Mouse (Mus musculus): Measurements from ENCODE around the gene Lyrm4. TPM values are rescaled to one million over a fixed set of nuclear protein-coding genes. Genes with fewer than 3 reads are reported as not detected.
A peak's percentile ranks its signal among the peaks of the same experiment; 100 is the strongest.

Gene Lyrm4
- total RNA-seq, 2 experiments from 2014 or later: 37.9 to 45.3 TPM

GRCm38 (mm10) chr13:36009981-36010380 lies 107.3 kb downstream of the Lyrm4 start:
- ATAC-seq (replicated peaks; ENCODE audit: low FRiP score, low TSS enrichment, poor library complexity, severe bottlenecking): no peak

GRCm38 (mm10) chr13:36000798-36001197 lies 116.5 kb downstream of the Lyrm4 start:
- ATAC-seq (replicated peaks; ENCODE audit: low FRiP score, low TSS enrichment, poor library complexity, severe bottlenecking): no peak

GRCm38 (mm10) chr13:35997606-35998005 lies 119.7 kb downstream of the Lyrm4 start:
- no peak for ATAC-seq (replicated peaks; ENCODE audit: low FRiP score, low TSS enrichment, poor library complexity, severe bottlenecking)

- ATAC-seq (replicated peaks; ENCODE audit: low FRiP score, low TSS enrichment, poor library complexity, severe bottlenecking): no peak
Measured at GRCm38 (mm10) chr13:35995696-35996426, 121.5 kb downstream of the Lyrm4 start.

- ATAC-seq (replicated peaks; ENCODE audit: low FRiP score, low TSS enrichment, poor library complexity, severe bottlenecking): no peak
Measured at GRCm38 (mm10) chr13:35995231-35995630, 122.1 kb downstream of the Lyrm4 start.

- no peak for ATAC-seq (replicated peaks; ENCODE audit: low FRiP score, low TSS enrichment, poor library complexity, severe bottlenecking)
Measured at GRCm38 (mm10) chr13:35994067-35994466, 123.3 kb downstream of the Lyrm4 start.

- ATAC-seq (replicated peaks; ENCODE audit: low FRiP score, low TSS enrichment, poor library complexity, severe bottlenecking): 0 out of 2 replicates have a peak, but pooled peaks have one; percentile 29
Measured at GRCm38 (mm10) chr13:35991185-35991584, 126.1 kb downstream of the Lyrm4 start.

- ATAC-seq (replicated peaks; ENCODE audit: low FRiP score, low TSS enrichment, poor library complexity, severe bottlenecking): no peak
Measured at GRCm38 (mm10) chr13:35989329-35989728, 128.0 kb downstream of the Lyrm4 start.

GRCm38 (mm10) chr13:35982985-35983384 lies 134.3 kb downstream of the Lyrm4 start:
- no peak for ATAC-seq (replicated peaks; ENCODE audit: low FRiP score, low TSS enrichment, poor library complexity, severe bottlenecking)

GRCm38 (mm10) chr13:35980471-35980870 lies 136.9 kb downstream of the Lyrm4 start:
- ATAC-seq (replicated peaks; ENCODE audit: low FRiP score, low TSS enrichment, poor library complexity, severe bottlenecking): no peak

GRCm38 (mm10) chr13:35976912-35977311 lies 140.4 kb downstream of the Lyrm4 start:
- no peak for ATAC-seq (replicated peaks; ENCODE audit: low FRiP score, low TSS enrichment, poor library complexity, severe bottlenecking)

GRCm38 (mm10) chr13:35969829-35970228 lies 147.5 kb downstream of the Lyrm4 start:
- no peak for ATAC-seq (replicated peaks; ENCODE audit: low FRiP score, low TSS enrichment, poor library complexity, severe bottlenecking)

GRCm38 (mm10) chr13:35969431-35969721 lies 147.9 kb downstream of the Lyrm4 start:
- ATAC-seq (replicated peaks; ENCODE audit: low FRiP score, low TSS enrichment, poor library complexity, severe bottlenecking): no peak

- ATAC-seq (replicated peaks; ENCODE audit: low FRiP score, low TSS enrichment, poor library complexity, severe bottlenecking): peak; percentile 57
Measured at GRCm38 (mm10) chr13:35968719-35969430, 148.5 kb downstream of the Lyrm4 start.

GRCm38 (mm10) chr13:35968131-35968718 lies 149.1 kb downstream of the Lyrm4 start:
- peak; percentile 49 for ATAC-seq (replicated peaks; ENCODE audit: low FRiP score, low TSS enrichment, poor library complexity, severe bottlenecking)

- no peak for ATAC-seq (replicated peaks; ENCODE audit: low FRiP score, low TSS enrichment, poor library complexity, severe bottlenecking)
Measured at GRCm38 (mm10) chr13:35967690-35968089, 149.6 kb downstream of the Lyrm4 start.

- ATAC-seq (replicated peaks; ENCODE audit: low FRiP score, low TSS enrichment, poor library complexity, severe bottlenecking): no peak
Measured at GRCm38 (mm10) chr13:35963583-35963982, 153.7 kb downstream of the Lyrm4 start.

GRCm38 (mm10) chr13:35959391-35960067 lies 157.8 kb downstream of the Lyrm4 start:
- no peak for ATAC-seq (replicated peaks; ENCODE audit: low FRiP score, low TSS enrichment, poor library complexity, severe bottlenecking)

GRCm38 (mm10) chr13:35958539-35958938 lies 158.8 kb downstream of the Lyrm4 start, which contains the start of gene Ppp1r3g:
TSS of gene Ppp1r3g (plus strand) at chr13:35958839.
- no peak for ATAC-seq (replicated peaks; ENCODE audit: low FRiP score, low TSS enrichment, poor library complexity, severe bottlenecking)

GRCm38 (mm10) chr13:35949814-35950455 lies 167.4 kb downstream of the Lyrm4 start:
- no peak for ATAC-seq (replicated peaks; ENCODE audit: low FRiP score, low TSS enrichment, poor library complexity, severe bottlenecking)

All from megakaryocyte-erythroid progenitor cell, adult 5-6 weeks (primary cell).